Mouse (Mus musculus) CH12.LX (cell line): ENCODE measurements around the gene Hhip.

Experiments used
- CHD2 ChIP-seq: IDR thresholded peaks from 2 replicates; pipeline ENCODE4 v1.6.1; 2011; ENCODE audit warnings: low read length, improper control_type of control experiment
- CTCF ChIP-seq, 2 experiments: IDR thresholded peaks in 1 of 2; conservative IDR thresholded peaks in 1 of 2; 2 replicates each; pipeline ENCODE4 v1.5.1; 2011 to 2012; ENCODE audit warnings: low read depth in 2 of 2, low read length in 2 of 2, improper control_type of control experiment in 1 of 2, inconsistent platforms in 1 of 2, mild to moderate bottlenecking in 1 of 2, moderate library complexity in 1 of 2
- EP300 ChIP-seq: IDR thresholded peaks from 2 replicates; pipeline ENCODE4 v1.6.1; 2011; ENCODE audit warnings: low read length, improper control_type of control experiment
- MAZ ChIP-seq: IDR thresholded peaks from 2 replicates; pipeline ENCODE4 v1.6.1; 2012; ENCODE audit warnings: low read depth, mild to moderate bottlenecking, inconsistent platforms, low read length, improper control_type of control experiment, moderate library complexity
- PAX5 ChIP-seq: IDR thresholded peaks from 2 replicates; pipeline ENCODE4 v1.6.1; 2012; ENCODE audit warnings: low read length, inconsistent platforms, mixed read lengths
- POLR2A ChIP-seq: IDR thresholded peaks from 2 replicates; pipeline ENCODE4 v1.6.1; 2011; ENCODE audit warnings: low read depth, mild to moderate bottlenecking, improper control_type of control experiment, low read length
- TCF12 ChIP-seq: IDR thresholded peaks from 2 replicates; pipeline ENCODE4 v1.6.1; 2014; ENCODE audit warnings: low read depth, mild to moderate bottlenecking, inconsistent platforms, low read length, improper control_type of control experiment
- ZKSCAN1 ChIP-seq: IDR thresholded peaks from 2 replicates; pipeline ENCODE4 v1.6.1; 2012; ENCODE audit warnings: low read depth, inconsistent platforms, low read length, improper control_type of control experiment, borderline replicate concordance
- ZNF384 ChIP-seq: IDR thresholded peaks from 2 replicates; pipeline ENCODE4 v1.6.1; 2012; ENCODE audit warnings: low read depth, low read length, improper control_type of control experiment, inconsistent platforms

GRCm38 (mm10) chr8:79935793-79936192 lies 122.0 kb downstream of the Hhip start:
- TF ChIP-seq EP300 (no peak), ZNF384 (no peak), PAX5 (no peak), ZKSCAN1 (no peak), POLR2A (no peak), TCF12 (no peak), MAZ (no peak), CHD2 (no peak), CTCF (conservative IDR thresholded peaks at IDR 0.05 in 1 of 2, IDR thresholded peaks at IDR 0.05 in 1 of 2; ENCODE audit: low read depth in 2 of 2, low read length in 2 of 2) (no peak)
